Mouse (Mus musculus): Measurements from ENCODE around the gene Phc3. TPM values are rescaled to one million over a fixed set of nuclear protein-coding genes. Genes with fewer than 3 reads are reported as not detected.
A peak's percentile ranks its signal among the peaks of the same experiment; 100 is the strongest.
"Not testable (repeated sequence)": the region's sequence is repeated elsewhere in the genome, so short reads cannot be mapped to it uniquely, and the experiment has no call there.

Phc3 gene
- total RNA-seq, 4 experiments from 2014 or later = 15.4 to 19.3 (median 17.6) TPM

DNA sequence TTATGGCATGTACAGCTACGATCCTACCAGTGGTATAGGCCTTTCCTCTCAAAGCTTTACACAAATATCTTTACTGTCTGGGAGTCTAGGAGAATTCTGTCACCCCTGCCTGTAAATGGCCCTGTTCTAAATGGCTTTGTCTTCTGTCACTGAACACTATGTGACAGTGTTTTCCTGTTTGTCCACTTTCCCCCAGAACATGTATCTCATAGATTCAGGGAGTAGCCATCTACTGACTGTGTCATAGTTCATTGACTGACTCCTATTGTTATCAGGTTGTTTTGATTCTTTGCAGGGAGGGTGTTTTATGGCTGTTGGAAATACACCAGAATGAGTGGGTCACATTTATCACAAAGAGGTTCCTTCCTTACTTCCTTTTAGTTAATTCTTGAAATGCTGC, 99.2 kb downstream of the Phc3 start:
- no peak for DNase-seq (ENCODE audit: low spot score)

DNA sequence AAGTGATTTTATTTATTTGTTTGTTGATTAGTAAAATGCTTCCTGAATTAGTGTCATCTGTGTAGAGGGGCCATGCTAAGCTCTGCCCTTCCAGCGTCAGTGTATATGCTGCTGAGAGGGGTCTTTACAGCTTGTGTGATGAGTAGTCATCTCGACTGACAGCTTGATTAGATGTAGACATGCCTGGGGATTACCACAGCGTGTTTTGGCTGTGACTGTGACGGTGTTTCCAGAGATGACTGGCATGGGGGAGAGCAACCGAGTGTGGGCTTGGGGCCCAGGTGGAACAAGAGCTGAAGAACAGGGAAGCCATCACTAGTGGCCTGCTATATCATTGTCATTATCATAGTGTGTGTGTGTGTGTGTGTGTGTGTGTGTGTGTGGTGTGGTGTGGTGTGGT, 100.6 kb downstream of the Phc3 start:
- DNase-seq (ENCODE audit: low spot score) = no peak

DNA sequence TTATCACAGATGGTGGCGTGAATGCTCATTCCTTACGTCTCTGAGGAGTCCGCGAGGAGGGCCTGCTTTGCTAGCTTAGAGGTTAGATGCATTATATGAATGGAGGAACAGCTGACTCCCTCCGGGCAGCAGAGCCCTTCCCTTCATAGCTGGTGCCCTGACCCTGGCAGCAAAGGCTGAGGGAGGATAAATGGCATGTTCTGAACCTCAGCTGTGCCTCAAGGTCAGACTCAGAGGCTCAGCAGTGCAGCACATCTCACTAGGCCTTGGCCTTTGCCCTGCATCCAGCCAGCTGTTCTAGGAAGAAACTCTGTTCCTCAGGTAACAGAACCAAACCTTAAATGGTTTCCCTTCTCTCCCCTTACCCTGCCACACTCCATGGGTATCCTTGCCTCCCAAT, 101.0 kb downstream of the Phc3 start:
- DNase-seq (ENCODE audit: low spot score) = no peak

DNA sequence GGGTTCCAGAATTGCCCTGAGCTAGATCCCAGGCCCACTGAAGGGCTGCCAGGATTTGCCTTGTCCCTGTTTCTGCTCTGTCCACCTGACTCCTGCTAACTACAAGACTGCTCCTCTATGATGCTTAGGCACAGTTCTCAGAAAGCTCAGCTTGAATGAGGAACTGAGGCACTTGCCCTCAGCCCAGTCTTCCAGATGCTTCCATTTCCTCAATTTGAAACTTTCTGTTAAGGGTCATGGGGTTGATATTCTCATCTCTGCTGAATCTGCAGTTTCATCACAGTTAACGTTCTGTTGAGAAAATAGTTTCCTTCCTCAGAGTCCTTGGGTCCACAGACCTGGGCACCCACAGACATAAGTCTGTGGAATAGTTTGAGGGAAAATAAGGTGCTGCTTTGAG, 104.6 kb downstream of the Phc3 start:
- DNase-seq (ENCODE audit: low spot score) = peak; percentile 41

GRCm38 (mm10) chr3:30863712-30864435, 105.3 kb downstream of the Phc3 start:
- DNase-seq (ENCODE audit: low spot score) = no peak

GRCm38 (mm10) chr3:30860705-30861104, 108.5 kb downstream of the Phc3 start:
- DNase-seq (ENCODE audit: low spot score) = no peak

GRCm38 (mm10) chr3:30859599-30859998, 109.6 kb downstream of the Phc3 start:
- DNase-seq (ENCODE audit: low spot score) = not testable (repeated sequence)

DNA sequence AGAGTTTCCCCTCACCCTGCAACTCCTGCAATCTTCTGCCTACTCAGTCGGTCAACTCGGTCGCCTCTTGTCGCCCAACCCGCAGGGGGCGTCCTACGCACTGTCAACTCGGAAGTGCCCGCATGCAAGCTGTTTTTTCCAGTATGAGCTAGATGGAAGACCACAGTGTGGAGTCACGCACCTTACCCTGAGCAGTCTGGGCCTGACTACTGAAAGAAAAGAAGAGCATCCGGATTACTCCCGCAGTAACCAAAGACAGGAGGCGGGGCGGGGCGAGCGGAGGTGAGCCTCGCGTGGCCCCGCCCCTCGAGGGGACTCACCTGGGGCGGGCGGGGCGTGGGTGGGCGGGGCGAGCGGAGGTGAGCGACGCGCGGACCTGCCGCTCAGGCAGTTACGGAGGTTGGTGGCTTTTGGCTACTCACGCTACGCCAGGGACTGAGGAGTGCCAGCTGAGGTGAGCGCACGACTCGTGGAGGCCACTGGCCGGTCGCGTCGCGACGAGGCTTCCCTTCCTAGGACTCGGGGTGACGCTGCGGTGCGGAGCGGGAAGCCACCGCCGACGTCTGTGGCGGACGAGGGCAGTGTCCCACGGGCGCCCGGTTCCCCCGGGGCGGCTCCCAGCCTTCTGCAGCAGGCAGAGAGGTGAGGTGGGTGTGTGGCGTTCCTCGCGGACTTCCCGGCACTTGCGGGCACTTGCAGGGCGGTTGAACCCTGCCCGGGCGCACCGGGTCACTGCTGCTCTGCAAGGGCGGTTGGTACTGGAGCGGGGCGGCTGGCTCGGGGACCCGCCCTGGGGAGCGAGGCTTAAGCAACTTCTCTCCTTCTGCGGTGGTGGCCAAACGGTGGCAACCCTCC, 113.4 kb downstream of the Phc3 start, which contains the start of gene Gpr160:
Gene Gpr160 (plus strand): TSS at position 347 of the 855 bp plus-strand sequence.
- DNase-seq (ENCODE audit: low spot score) = peak; percentile 49

GRCm38 (mm10) chr3:30853596-30853995, 115.6 kb downstream of the Phc3 start:
- DNase-seq (ENCODE audit: low spot score) = no peak

- DNase-seq (ENCODE audit: low spot score) = no peak
These were observed 117.8 kb downstream of the Phc3 start for GRCm38 (mm10) chr3:30851422-30851821.

Other genes with a start within 250 kb of the Phc3 start
- gene Samd7, start 223.1 kb downstream of the Phc3 start, total RNA-seq (2022) = not detected
- gene Sec62, start 176.5 kb downstream of the Phc3 start, total RNA-seq (2022) = 10 to 100 TPM; 36.4 to 41.1 (median 38.2) TPM
- 1 to 10 TPM; 1.4 to 2.5 (median 2.0) TPM for gene Gpr160, start 113.5 kb downstream of the Phc3 start, total RNA-seq (2022)
- gene Prkci, start 26.3 kb upstream of the Phc3 start, total RNA-seq (2022) = 10 to 100 TPM in 3 of 4 experiments, 1 to 10 TPM in 1; 9.5 to 11.9 (median 10.7) TPM
- 10 to 100 TPM; 11.4 to 18.7 (median 14.9) TPM for gene Skil, start 125.6 kb upstream of the Phc3 start, total RNA-seq (2022)
- under 1 TPM; 0.37 to 0.47 (median 0.42) TPM for gene Cldn11, start 180.5 kb upstream of the Phc3 start, total RNA-seq (2022)

Data from heart, adult 8-10 months (tissue).